Mouse (Mus musculus) right cerebral cortex, postnatal 14 days (tissue): ENCODE measurements around the gene Ceacam12.
"Not testable (repeated sequence)": the region's sequence is repeated elsewhere in the genome, so short reads cannot be mapped to it uniquely, and the experiment has no call there.

ENCODE experiments used
- DNase-seq: peaks from one replicate; pipeline ENCODE4 v3.0.0; 2022

The Ceacam12 gene

GRCm38 (mm10) chr7:18065629-18066028, at the start of gene Ceacam12:
Ceacam12 (plus strand) TSS chr7:18065929.
- DNase-seq: no peak

DNA sequence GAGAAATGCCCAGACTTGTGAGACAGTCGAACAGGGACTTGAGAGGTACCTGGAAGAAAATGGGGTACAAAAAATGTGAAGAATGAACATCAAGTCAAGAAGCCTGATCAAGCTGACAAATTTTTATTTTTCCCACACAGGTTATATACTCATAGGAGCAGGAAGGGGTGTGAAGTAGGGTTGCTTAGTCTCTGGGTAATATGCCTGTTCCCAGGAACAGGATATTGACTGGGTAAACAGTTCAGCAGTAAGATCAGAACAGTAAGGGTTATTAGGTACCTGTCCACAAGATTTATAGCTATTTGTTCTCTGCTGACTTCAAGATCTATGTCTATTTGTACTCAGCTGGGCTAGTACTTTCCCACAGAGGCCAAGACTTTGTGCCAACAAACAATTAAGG, 8.1 kb downstream of the Ceacam12 start:
- not testable (repeated sequence) for DNase-seq

DNA sequence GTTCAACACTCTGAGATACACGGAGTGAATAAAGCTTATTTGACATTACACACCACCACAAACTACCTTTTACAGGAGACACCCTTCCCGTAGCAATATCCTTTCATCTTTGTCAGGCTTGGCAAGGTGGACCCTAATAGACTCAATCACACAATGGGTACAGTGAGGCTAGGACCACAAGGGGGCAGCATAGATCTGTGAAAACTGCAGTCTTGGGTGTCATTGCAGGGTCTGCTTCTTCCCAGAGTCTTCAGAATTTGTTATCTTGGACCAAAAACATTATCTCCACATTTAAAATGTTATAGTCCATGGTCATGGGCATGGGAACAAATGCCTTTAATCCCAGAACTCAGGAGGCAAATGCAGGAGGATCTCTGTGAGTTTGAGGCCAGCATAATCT, 35.1 kb downstream of the Ceacam12 start:
- no peak for DNase-seq
